Mouse (Mus musculus) embryonic stem cell, embryonic (primary cell): ENCODE measurements at regions not wholly inside any gene's neighbourhood (a gene's known extent, or its start where the extent isn't known, plus 50 kb on each side); places are given as distances from the start of the nearest gene placed in this dataset.
"Not testable (repeated sequence)": the region's sequence is repeated elsewhere in the genome, so short reads cannot be mapped to it uniquely, and the experiment has no call there.

Source experiments
- CTCF ChIA-PET, 4 experiments: fragments of 300-600 bp in 2 of 4; fragments of 350-600 bp in 2 of 4; sonication (Branson Sonifier 250); formaldehyde crosslinking; loops; one replicate each; lab custom pipeline; 2022; ENCODE audit warnings: inconsistent platforms in 2 of 4; lab: Charles Lee
- POLR2A ChIA-PET, 4 experiments: fragments of 300-600 bp in 2 of 4; fragments of 350-600 bp in 2 of 4; sonication (Branson Sonifier 250); formaldehyde crosslinking; loops; one replicate each; lab custom pipeline; 2022; ENCODE audit warnings: antibody characterized with exemption in 4 of 4, inconsistent platforms in 1 of 4; lab: Charles Lee

DNA sequence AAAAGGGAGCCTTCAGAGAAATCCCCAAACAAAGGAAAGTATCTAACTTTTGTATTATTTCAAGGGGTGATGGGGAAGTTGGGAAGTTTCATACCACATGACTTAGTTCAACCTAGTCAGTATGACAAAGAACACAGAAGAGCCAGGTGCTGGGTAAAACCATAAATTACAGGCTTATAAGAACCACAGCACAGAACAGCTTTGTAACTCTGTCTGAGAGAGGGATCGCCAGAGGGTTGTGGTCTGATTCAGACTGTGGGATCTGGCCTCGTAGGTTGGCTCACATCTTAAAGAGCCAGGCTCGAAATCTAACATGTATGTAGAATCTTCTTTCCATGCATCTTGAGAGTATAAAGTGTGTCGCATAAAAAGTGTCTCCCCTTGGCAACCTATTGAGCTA lies 75.1 kb upstream of the Rmdn2 start:
- ChIA-PET CTCF (no interaction called here), POLR2A (interaction anchor here in 1 of 4 experiments (0.7 kb wide), 1 partner anchor 456 kb away, joined by 3 read pairs; no protein-coding TSS in a partner anchor)

DNA sequence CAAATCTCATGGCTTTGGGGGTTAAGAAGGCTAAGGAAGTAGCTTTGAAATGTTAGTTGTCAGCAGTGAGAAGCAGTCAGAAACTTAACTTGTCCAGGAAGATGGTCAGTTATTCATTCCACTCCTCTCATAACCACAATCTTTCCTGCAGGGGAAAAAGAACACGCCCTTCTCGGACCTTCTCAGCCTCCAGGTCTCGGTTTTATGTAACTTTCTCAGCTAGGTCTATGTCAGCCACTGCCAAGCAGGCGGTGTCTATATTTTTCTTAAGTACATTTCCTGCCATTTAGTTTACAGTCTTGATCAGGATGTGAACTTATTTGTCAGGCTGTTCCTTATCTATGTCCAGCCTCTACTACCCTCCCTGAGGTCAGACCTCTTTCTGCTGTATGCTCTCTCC lies 72.9 kb upstream of the Rmdn2 start:
- CTCF ChIA-PET: no interaction called here
- POLR2A ChIA-PET: no interaction called here

DNA sequence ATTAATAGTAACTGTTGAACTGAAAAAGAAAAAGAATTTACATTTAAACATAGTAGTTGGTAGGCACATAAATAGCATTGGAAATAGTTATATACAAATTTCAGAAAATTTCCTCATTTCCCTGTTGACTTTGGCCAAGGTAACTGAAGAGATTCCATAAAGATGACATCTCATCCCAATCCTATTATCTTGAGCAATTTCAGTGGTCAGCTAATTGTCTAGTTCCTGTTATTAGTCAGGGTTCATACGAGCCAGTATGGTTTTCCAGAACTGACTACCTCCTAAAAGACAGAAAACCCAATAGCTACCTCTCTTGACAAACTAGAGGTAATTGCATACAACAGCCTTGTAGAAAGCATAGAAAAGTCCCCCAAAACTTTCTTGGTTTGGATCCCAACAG lies 71.6 kb upstream of the Rmdn2 start:
- ChIA-PET CTCF (no interaction called here), POLR2A (interaction anchor here in 1 of 4 experiments (0.6 kb wide), 1 partner anchor 936 kb away, joined by 5 read pairs; no protein-coding TSS in a partner anchor)

DNA sequence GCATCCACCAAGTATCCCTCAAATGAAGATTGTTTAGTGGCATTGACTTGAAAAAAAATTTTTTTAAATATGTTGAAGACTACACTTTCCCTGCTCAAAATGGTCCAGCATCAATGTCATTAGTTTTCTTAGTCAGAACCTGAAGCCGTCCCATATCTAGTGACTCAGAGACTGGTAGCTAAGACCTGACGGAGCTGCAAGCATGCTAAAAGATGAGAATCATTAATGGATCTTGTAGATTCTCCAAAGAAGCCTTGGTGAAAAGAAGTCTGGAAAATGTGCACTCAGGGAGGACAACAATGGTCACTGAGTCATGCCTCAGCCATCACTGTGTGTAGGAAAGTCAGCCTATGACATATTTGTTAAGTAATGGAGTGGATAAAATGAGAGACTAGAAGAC lies 71.2 kb upstream of the Rmdn2 start:
- CTCF ChIA-PET: no interaction called here

DNA sequence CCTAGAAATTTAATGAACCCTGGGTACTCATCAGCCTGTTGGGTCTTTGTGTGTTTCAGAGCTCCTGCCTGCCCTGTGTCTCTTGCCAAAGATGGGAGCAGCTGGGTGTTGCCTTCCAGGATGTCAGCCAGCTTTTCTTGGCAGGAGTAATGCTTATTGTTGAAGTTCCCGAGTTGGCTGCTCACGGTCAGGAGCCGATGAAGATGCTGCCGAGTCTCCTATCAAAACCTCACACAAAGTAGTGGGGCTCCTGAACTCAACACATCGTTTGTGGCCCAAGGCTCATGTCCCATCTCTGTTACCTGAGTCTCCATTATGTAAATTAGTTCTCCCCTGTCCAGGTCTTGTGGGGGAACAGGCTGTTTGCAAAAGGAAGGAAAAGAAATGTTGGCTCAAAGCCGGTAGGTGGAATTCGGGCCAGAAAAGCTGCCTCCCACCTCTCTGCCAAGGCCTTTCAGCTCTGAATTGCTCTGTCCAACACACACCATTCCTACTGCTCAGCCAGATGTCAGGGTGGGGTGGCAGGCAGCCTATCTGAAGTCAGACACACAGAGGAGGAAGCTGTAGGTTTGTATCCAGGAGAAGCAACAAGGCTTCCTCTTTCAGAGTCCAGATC lies 67.6 kb upstream of the Rmdn2 start:
- ChIA-PET CTCF (no interaction called here), POLR2A (no interaction called here)

More for the DNA sequence above, 71.2 kb upstream of the Rmdn2 start:
- POLR2A ChIA-PET: no interaction called here

DNA sequence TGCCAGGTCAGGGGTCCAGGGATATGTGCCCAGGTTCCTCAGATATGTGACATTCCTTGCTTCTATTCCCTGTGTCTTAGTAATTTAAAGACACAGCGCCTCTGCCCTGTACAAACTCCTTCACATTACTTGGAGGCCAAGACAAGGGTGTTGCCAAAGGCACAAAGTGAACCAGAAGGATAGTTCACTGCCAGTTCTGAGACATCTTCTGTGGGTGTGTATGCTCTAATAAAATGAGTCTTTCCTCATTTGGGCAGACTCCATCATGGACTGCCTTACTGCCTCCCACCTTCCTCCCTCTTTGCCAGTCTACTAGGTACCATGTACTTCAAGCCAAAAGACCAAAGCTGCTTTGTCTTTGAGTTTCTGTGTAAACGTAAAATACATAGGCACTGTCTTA lies 65.8 kb upstream of the Rmdn2 start:
- POLR2A ChIA-PET: no interaction called here
- CTCF ChIA-PET: no interaction called here

DNA sequence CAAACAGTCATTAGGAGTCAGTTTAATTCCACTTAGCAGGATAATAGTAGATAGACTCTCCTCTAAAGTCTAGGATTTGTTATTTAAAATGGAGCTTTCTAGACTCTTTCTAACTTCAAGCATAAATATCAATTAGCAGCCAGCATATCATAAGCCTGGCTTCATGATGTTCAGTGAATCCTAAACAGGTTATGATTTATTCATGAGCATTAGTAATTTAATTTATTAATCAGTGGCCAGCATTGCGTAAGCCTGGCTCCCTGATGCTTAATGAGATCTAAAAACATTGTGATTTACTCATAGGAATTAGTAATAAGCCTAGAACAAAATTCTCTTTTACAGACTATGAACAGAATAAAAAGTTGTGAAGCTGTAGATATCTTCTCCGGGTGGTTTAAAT lies 64.6 kb upstream of the Rmdn2 start:
- CTCF ChIA-PET: no interaction called here
- POLR2A ChIA-PET: no interaction called here

DNA sequence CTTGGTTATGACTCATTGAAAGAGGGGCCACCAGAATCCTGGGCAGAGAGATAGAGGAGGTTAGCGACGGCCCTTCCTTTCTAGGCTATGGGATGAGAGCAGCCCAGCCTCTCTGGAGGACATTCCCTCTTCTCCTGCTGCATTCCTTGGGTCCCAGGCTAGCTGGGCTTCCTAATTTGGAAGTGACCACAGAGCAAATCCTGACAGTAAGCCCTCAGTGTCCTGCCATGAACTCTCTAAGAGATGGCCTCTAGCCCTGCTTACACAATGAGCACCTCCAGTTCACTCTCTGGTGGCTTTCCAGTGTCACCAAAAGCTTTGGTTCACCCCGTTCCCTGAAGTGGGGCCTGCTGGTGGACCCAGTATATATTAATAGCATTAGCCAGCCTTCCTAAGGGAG lies 64.1 kb upstream of the Rmdn2 start:
- CTCF ChIA-PET: no interaction called here

DNA sequence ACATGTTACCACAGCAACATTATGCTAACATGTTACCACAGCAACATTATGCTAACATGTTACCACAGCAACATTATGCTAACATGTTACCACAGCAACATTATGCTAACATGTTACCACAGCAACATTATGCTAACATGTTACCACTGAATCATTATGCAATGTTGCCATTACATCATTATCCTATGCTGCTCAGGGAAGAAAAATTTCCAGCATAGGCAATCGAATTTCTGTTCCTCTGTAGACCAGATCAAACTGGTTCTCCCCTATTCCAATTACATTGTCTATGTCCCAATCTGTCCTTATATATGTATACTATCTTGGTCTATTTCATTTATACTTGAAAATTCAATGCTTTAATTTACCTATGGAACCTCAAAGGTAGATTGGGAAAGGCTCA lies 61.3 kb upstream of the Rmdn2 start:
- CTCF ChIA-PET, POLR2A ChIA-PET: not testable (repeated sequence)

More for the DNA sequence above, 64.1 kb upstream of the Rmdn2 start:
- POLR2A ChIA-PET: no interaction called here

DNA sequence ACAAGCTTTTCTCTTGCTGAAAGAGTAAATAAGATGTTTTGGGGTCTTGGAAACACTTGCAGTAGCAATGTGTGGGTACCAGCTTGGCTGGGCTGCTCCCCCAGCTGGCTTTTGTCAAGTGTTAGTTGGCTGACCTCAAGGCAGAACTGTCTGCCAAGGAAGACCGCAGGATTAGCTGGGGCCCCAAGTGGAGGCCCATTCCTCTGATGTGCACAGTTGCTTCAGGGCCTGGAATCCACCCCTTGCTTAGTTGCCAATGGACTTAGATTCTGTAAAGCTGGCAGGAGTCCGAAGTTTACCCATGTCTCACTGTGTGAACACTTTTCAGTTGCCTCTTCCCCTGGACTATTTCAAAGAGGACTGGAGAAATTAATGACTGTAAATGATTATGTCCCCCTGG lies 57.8 kb upstream of the Rmdn2 start:
- CTCF ChIA-PET: no interaction called here
- POLR2A ChIA-PET: no interaction called here

DNA sequence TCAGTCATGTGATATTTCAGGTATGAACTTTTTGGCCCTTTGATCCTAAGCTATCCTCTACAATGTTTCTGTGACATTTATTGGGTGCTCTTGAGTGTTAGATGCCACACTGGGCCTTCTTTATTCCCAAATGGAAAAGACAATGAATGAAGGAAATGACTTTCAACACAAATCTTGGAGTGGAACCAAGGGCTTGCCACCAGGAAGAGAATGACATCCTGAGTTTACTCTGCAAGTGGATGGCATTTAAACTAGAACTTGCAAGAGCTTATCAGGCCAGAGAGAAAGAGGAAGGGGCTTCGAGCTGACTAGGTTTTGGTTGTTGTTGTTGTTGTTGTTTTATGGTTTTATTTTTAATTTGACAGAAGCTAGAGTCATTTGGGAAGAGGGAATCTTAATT lies 56.1 kb upstream of the Rmdn2 start:
- CTCF ChIA-PET: no interaction called here
- POLR2A ChIA-PET: no interaction called here
